Mouse (Mus musculus): ENCODE results near the gene Podxl.

Gene Podxl

GRCm38 (mm10) chr6:31563235-31564181 is at the start of gene Podxl:
Podxl (minus strand) TSS chr6:31563981.
- no peak for DNase-seq (ENCODE audit: low read depth, low spot score)

DNA sequence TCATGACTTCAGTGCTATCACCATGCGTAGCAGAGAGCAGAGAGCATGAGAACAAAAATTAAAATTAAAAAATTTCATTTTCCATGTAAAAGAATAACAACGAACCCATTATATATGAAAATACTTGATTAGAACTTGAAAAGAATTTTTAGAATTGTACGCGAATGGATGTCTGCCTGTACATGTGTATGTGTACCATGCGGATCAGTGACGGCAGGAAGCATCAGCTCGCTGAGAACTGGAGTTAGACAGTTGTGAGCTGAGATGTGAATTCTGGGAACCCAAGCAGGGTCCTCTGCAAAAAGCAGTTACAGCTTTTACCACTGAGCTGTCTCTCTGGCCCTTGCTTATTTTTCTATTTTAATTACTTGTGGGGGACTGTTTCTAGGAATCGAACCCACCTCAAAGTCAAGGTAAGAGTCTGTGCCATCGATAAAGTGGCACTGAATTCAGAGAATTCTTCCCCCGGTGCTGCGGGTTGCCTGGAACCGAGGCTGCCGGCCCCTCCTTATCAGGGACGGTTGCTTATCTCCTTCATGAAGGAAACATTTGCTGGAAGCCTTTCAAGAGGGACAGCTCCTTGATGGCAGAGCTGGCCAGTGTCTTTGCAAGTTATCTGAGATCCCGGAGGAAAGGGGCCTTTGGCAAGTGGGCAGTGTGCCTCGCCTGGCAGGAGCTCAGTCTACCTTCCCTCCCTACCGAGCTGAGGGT is 48.9 kb upstream of the Podxl start:
- DNase-seq (ENCODE audit: low read depth, low spot score): no peak

DNA sequence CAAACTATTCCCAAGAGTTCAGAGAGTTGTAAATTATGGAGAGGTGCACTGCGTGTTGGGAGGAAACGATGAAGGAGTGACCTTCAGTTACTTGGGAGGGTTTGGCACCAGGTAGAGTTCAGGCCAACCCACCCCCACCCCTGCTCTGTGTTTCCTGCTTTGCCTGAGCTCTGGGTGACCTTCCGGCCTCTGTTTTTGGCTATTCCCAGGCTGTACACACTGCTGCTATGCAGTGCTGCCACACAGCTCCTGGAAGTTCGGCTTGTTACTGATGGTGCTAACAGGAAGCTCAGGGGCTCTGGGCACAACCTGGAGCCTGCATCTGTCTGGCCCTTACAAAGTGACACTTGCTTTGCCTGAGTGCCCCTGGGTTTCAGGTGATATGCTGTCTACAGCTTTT is 42.6 kb upstream of the Podxl start:
- no peak for DNase-seq (ENCODE audit: low read depth, low spot score)

- DNase-seq (ENCODE audit: low read depth, low spot score): peak; percentile 21
These were observed 41.0 kb upstream of the Podxl start for GRCm38 (mm10) chr6:31604629-31605265.

DNA sequence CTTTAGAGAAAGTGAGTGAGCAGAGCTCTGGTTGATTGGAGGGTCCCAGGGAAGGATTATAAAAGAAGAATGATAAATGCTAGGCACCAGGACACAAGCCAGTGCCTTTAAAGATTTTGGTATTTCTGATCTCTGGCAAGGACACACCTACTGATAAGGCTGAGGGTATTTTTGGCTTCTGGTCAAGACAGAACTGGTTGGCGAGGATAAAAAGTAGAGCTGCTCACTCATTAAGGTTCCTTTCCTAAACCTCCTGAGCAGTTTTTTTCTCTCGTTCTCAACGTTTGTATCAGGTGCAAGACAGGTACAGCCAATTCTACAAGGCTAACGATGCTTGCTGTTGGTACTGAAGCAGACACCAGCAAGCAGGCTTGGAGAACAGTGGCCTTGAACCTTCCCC is 38.7 kb upstream of the Podxl start:
- no peak for DNase-seq (ENCODE audit: low read depth, low spot score)

DNA sequence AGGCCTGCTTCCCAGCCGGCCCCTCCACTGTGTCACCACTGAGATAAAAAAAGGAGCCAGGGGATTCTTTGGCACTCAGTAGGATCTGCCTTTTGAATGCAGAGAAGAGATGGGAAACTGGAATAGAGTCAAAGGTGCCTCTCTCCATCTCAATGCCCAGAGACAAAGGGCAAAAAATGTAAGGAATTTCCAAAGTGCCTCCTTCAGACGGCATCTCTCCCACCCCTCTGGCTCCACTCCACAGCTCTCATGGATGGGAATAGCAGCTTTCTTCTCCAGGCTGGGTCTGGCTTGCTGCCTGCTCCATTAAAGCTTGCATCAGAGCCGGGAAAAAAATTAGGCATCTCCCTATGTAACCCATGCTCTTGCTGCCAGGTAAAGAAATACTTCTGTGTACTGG is 37.4 kb upstream of the Podxl start:
- peak; percentile 36 for DNase-seq (ENCODE audit: low read depth, low spot score)

- no peak for DNase-seq (ENCODE audit: low read depth, low spot score)
These were observed 36.1 kb upstream of the Podxl start for GRCm38 (mm10) chr6:31599863-31600262.

DNA sequence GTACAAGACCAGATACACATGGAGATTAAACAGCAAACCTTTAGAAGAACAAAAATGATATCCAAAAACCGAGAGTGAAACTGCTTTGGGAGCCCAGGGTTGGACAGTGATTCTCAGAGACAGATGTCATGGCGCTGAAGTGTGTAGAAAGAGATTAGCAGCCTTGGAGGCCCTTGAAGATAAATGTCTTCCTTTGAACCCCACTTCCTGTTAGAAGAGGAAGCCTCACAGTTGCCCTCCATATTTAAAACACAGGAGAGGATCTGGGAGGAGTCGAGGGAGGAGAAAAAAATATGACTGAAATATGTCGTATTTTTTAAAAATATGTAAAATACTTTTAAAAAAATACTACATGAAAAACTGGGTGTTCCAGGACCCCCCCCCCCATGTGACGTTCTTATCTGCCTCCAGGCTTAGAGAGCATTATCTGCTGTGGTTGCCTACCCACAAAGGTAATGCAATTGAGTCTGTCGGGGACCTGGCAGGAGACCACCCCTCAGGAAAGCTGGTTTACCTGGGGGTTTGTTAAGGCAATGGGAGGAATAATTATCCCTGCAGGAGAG is 34.6 kb upstream of the Podxl start:
- DNase-seq (ENCODE audit: low read depth, low spot score): no peak

DNA sequence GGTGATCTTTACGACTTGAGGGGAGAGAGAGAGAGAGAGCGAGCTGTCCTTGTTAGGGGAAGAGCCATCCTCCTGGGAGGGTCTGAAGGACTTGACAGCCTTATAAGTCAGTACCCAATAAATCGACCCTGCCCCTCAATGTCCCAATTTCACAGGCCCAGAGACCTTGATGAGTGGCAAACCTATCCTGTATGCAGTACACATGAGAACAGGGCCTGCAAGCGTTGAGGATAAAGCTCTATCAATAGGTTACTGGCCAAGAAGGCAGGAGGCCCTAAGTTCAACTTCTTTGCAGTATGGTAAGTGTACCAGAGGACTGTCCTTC is 33.3 kb upstream of the Podxl start:
- DNase-seq (ENCODE audit: low read depth, low spot score): no peak

DNA sequence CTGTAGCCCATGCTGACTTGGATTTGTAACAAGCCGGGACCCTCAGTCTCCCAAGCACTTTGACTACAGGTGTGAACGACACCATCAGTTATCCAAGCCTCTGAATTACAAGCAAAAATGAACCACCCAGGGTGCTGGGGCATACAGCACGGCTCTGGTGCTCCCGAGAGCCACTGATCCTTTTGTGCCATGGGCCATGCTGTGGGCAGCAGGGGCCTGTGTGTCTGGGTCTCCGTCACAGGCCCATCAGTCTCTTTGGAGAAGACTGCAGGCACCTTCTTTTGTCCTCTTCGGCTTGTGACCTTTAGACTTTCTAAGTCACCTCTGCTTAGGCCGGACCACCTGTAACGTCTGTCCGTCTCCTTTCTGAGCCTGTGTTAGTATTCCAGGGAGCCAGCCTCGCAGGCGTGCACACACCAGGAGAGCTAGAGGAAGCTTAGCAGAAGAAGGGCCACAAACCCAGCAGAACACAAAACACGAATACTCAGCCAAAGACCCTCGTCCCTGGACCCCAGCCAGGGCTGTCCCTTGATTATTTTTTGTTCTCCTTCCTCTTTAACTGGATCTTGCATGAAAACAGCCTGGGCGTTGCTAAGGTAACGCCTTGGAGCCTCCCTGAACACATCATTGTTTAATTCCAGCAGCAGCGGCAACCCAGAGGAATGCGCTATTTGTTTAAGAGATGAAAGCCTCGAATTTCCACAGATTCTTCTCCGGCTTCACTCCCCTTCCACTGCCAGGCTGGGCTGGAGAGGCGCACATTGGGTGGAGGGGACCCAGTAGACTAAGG is 32.8 kb upstream of the Podxl start:
- peak; percentile 62 for DNase-seq (ENCODE audit: low read depth, low spot score)

GRCm38 (mm10) chr6:31592579-31593238 is 28.9 kb upstream of the Podxl start:
- no peak for DNase-seq (ENCODE audit: low read depth, low spot score)

DNA sequence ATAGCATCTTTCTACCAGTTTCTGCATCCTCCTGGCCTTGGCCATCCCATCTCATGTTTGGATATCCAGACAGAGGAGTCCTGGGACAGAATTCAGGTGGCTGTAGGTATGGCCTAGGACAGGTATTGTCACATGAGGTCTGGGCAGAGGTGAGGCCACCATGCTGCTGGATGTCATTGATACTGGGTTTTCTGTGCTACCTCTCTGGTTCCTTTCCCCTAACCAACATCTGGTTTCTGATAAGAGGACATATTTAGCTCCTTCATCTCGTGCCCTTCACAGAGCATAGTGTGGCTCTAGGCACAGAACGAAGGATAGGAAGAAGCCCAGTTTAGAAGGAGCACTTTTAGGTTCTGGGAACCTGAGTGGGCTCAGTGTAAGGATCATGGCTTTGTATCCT is 28.3 kb upstream of the Podxl start:
- no peak for DNase-seq (ENCODE audit: low read depth, low spot score)

- no peak for DNase-seq (ENCODE audit: low read depth, low spot score)
These were observed 27.9 kb upstream of the Podxl start for GRCm38 (mm10) chr6:31591676-31592075.

DNA sequence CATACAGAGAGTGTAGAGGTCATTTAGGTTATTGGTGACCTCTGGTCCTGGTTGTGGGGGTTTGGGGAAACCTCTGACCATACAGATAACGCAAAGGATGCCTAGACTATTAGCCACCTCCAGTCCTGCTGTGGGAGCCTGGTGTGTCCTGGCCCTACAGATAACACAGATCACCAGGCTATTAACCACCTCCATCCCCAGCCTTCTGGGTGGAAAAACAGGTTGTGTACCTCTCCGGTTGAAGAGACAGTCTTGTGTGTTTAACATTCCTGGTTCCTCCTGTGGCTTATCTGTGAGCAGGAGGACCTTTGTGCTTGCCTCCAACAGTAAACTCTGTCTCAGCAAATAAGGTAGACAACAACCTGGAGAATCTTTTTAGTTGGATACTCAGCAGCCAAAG is 27.0 kb upstream of the Podxl start:
- no peak for DNase-seq (ENCODE audit: low read depth, low spot score)

GRCm38 (mm10) chr6:31589268-31589667 is 25.5 kb upstream of the Podxl start:
- DNase-seq (ENCODE audit: low read depth, low spot score): no peak

DNA sequence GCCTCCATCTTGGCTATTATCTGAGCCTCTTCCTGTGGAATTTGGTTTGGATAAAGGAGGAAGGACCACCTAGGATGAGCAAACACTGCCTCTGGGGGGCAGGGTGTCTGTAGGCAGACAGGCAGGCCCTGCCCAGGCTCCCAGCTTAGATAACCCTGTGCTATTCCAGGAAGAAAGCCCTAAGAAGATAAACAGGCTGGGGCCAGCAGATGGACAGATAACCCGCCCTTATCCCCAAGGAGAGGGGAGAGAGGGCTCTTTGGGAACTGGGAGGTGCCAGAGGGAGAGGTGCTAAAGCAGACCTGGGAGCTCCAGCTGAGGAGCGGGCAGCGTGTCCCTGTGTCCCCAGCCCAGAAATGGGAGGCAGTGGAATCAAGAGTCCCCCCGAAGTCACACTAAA is 23.9 kb upstream of the Podxl start:
- no peak for DNase-seq (ENCODE audit: low read depth, low spot score)

GRCm38 (mm10) chr6:31586127-31586526 is 22.3 kb upstream of the Podxl start:
- DNase-seq (ENCODE audit: low read depth, low spot score): no peak

DNA sequence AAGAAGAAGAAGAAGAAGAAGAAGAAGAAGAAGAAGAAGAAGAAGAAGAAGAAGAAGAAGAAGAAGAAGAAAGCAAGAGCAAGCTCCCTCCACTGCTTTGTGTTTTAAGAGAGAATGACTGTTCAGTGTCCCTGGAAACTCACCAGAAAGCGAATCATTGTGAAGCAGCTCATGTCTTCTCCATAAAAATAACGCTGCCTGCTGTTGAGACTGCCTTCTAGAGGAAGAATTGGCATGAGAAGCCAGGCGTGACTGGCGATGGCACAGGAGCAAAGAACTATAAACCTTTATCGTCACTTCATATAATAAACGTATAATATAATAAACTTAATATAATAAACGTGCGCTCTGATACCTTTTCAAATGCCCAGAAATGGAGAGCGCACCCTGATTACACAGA is 12.4 kb upstream of the Podxl start:
- peak; percentile 73 for DNase-seq (ENCODE audit: low read depth, low spot score)

DNA sequence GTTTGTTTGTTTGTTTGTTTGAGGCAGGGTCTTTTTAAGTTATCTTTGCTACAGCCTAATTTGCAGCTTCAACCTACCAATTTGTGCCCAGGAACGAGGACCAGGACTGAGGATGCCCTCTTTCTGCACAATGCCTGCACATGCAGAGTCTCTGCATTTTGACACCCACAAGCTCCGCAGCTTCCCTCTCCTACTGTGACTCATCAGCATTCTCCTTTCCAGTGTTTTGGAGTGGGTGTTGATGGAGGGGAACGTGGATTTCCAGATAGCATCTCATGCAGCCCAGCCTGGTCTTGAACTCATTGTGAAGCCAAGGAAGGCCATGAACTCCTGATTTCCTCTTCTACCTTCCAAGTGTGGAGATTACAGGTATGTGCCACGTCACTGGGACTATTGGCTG is 11.3 kb upstream of the Podxl start:
- DNase-seq (ENCODE audit: low read depth, low spot score): peak; percentile 69

GRCm38 (mm10) chr6:31571459-31571858 is 7.7 kb upstream of the Podxl start:
- no peak for DNase-seq (ENCODE audit: low read depth, low spot score)

DNA sequence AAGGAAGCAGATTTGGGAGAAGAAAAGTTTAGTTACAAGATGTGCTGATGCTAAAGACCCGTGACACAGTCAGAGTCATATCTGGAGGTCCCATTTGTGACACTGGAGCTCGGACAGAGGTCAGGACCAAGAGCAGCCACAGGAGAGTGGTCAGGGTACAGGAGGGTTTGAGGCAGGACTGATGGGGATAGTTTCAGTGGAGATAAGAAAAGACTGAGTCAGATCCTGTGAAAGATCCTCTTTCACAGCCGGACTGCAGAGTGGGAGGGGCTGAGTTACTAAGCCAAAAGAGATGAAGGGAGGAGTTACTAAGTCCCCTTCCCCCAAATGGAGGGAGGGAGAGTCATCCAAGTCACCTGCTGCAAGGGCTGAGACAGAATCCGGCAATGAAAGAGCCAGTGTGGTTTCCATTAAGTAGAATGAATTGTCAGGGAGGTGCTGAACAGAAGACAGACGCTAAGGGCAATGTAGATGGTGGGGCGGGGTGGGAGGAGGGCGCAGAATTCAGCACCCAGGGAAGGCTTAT is 4.4 kb upstream of the Podxl start:
- no peak for DNase-seq (ENCODE audit: low read depth, low spot score)

All from telencephalon, adult 2 months (tissue).